Mouse (Mus musculus): Measurements from ENCODE around the gene 1700125H20Rik. TPM values are rescaled to one million over a fixed set of nuclear protein-coding genes. Genes with fewer than 3 reads are reported as not detected.

The 1700125H20Rik gene
- polyA plus RNA-seq (2015; fragmentation: Nextera tagmentation; extraction: Ambion mirVana), result not detected in 2 replicates

DNA sequence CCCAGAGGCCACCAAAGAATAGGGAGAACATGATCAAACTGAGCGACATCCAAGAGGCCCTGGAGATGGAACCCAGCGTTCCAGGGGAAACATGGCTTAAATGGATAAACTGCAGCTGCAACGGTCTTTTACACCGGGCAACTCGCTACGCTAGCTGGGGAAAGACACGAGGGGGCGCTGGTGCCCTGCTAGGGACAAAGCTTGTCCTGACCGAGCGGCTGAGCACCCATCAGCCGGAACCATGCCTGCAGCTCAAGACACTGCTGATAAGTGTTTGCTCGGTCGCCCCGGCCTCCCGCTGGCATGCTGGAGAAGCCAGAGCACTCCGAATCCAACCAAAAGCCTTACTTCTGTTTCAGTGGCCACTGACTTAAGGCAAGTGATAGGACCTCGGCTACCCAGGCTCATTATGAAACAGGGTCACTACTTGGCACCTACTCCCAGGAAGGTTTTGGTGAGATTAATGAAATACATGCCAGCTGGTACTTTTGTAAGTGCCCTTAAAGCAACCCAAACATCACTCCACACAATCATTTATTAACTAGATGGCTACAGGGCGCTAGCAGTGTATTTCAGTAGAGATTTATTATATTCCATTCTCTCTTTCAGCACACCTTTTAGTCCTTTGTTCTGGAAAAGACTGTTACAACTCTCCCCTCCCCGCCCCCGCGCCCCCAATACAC lies at the start of gene 1700125H20Rik:
TSS of gene 1700125H20Rik (plus strand) at position 347 of the 683 bp plus-strand sequence.
- Histone ChIP-seq H3K36me3 (ENCODE audit: control insufficient read depth, insufficient read depth, low read length) (no peaks in the 10 kb centered on the region), H3K4me3 (replicated peaks; ENCODE audit: low read length) (peak within 1 kb of the TSS; percentile 36), H3K27me3 (ENCODE audit: control insufficient read depth, insufficient read depth, low read length) (no peaks in the 10 kb centered on the region), H3K4me2 (ENCODE audit: low read depth, low read length) (peak within 1 kb of the TSS; percentile 62), H3K4me1 (ENCODE audit: control insufficient read depth, insufficient read depth, low read length) (no peaks in the 10 kb centered on the region; the same call in 1 of the 2 replicates), H3K27ac (ENCODE audit: low read length) (no peak within 1 kb of the TSS), H3K9ac (ENCODE audit: low read length) (peak within 1 kb of the TSS; percentile 60; the same call in 1 of the 2 replicates), H3K9me3 (replicated peaks; ENCODE audit: control insufficient read depth, low read length) (no peaks in the 10 kb centered on the region)
- WGBS, result 11% methylated on average over 21 of the region's 21 CpGs
- peak; percentile 91 for ATAC-seq (ENCODE audit: insufficient read depth, low FRiP score)

DNA sequence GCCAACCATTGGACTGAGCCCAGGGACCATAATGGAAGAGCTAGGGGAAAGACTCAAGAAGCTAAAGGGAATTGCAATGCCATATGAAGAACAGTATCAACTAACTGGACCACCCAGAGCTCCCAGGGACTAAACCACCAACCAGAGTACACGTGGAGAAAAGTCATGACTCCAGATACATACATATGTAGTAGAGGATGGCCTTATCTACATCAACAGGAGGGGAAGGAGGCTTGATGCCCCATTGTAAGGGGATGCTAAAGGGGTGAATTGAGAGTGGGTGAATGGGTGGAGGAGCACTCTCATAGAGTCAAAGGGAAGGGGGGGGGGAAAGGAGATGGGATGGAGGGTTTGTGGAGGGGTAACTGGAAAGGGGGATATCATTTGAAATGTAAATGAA lies 48.1 kb upstream of the 1700125H20Rik start:
- no peaks in the 10 kb centered on the region for H3K27me3 ChIP-seq (ENCODE audit: control insufficient read depth, insufficient read depth, low read length)
- H3K9ac ChIP-seq (ENCODE audit: low read length), result no peak overlapping the region
- no peak overlapping the region for H3K4me2 ChIP-seq (ENCODE audit: low read depth, low read length)
- 88% methylated on average over 1 of the region's 1 CpGs for WGBS
- no peaks in the 10 kb centered on the region for H3K9me3 ChIP-seq (replicated peaks; ENCODE audit: control insufficient read depth, low read length)
- H3K36me3 ChIP-seq (ENCODE audit: control insufficient read depth, insufficient read depth, low read length), result no peaks in the 10 kb centered on the region
- no peak for ATAC-seq (ENCODE audit: insufficient read depth, low FRiP score)
- H3K27ac ChIP-seq (ENCODE audit: low read length), result no peak overlapping the region
- no peaks in the 10 kb centered on the region for H3K4me1 ChIP-seq (ENCODE audit: control insufficient read depth, insufficient read depth, low read length)
- H3K4me3 ChIP-seq (replicated peaks; ENCODE audit: low read length), result no peak overlapping the region

DNA sequence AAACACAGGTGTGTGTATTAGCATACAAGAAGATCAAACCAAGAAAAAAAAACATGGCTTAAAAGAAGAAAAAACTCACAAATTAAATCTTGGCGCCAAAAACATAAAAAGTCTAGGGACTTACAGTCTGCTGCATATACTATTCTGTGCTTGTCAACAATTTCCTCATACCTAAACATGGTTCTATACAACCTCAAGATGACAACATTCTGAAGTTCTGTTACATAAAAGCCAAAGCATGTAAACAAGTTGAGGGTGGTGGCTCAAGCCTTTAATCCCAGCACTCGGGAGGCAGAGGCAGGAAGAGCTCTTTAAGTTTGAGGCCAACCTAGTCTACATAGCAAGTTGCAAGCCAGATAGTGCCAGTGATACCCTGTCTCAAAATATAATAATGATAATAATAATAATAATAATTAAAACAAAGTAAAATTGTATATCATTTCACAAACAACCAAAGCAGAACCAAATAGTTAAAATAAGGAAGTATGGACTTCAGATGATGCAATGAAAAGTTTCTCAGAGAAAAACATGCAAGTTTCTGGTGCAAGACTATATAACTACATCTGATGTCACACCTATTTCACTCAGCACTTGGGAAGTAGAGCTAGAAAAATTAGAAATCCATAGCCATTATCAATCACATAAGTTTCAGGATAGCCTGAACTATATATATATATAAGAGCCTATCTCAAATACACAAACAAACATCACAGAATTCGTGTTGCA lies 46.8 kb upstream of the 1700125H20Rik start:
- 85% methylated on average over 3 of the region's 3 CpGs for WGBS
- Histone ChIP-seq H3K27ac (ENCODE audit: low read length) (no peak overlapping the region), H3K4me1 (ENCODE audit: control insufficient read depth, insufficient read depth, low read length) (no peaks in the 10 kb centered on the region), H3K9ac (ENCODE audit: low read length) (no peak overlapping the region), H3K4me3 (replicated peaks; ENCODE audit: low read length) (no peak overlapping the region), H3K4me2 (ENCODE audit: low read depth, low read length) (no peak overlapping the region), H3K36me3 (ENCODE audit: control insufficient read depth, insufficient read depth, low read length) (no peaks in the 10 kb centered on the region), H3K9me3 (replicated peaks; ENCODE audit: control insufficient read depth, low read length) (no peaks in the 10 kb centered on the region), H3K27me3 (ENCODE audit: control insufficient read depth, insufficient read depth, low read length) (no peaks in the 10 kb centered on the region)
- ATAC-seq (ENCODE audit: insufficient read depth, low FRiP score), result no peak

GRCm38 (mm10) chr11:85126257-85127102 lies 43.7 kb upstream of the 1700125H20Rik start:
- WGBS, result 79% methylated on average over 2 of the region's 2 CpGs
- no peaks in the 10 kb centered on the region for H3K27me3 ChIP-seq (ENCODE audit: control insufficient read depth, insufficient read depth, low read length)
- H3K4me3 ChIP-seq (replicated peaks; ENCODE audit: low read length), result no peak overlapping the region
- H3K4me1 ChIP-seq (ENCODE audit: control insufficient read depth, insufficient read depth, low read length), result no peaks in the 10 kb centered on the region
- no peak for ATAC-seq (ENCODE audit: insufficient read depth, low FRiP score)
- H3K9ac ChIP-seq (ENCODE audit: low read length), result no peak overlapping the region
- no peaks in the 10 kb centered on the region for H3K9me3 ChIP-seq (replicated peaks; ENCODE audit: control insufficient read depth, low read length)
- H3K27ac ChIP-seq (ENCODE audit: low read length), result no peak overlapping the region
- H3K36me3 ChIP-seq (ENCODE audit: control insufficient read depth, insufficient read depth, low read length), result no peaks in the 10 kb centered on the region
- H3K4me2 ChIP-seq (ENCODE audit: low read depth, low read length), result no peak overlapping the region

DNA sequence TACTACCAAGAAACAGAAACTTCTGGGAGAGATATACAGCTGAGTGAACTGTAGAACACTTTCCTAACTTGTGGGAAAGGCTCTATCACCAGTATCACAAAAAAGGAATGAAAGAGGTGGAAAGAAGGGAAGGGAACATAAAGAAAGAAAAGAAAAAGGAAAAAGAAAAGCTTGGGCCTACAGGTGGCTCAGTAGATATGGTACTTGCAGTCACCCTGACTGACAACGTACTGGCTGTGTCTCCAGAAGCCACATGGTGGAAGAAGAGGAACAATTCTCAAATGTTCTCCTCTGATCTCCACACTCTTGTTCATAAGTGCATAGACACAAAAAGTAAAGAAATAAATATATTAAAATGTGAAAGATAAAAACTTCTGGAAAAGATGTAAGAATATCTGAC lies 41.3 kb upstream of the 1700125H20Rik start:
- H3K9me3 ChIP-seq (replicated peaks; ENCODE audit: control insufficient read depth, low read length), result no peaks in the 10 kb centered on the region
- no peak for ATAC-seq (ENCODE audit: insufficient read depth, low FRiP score)
- H3K27ac ChIP-seq (ENCODE audit: low read length), result no peak overlapping the region
- no peak overlapping the region for H3K9ac ChIP-seq (ENCODE audit: low read length)
- H3K27me3 ChIP-seq (ENCODE audit: control insufficient read depth, insufficient read depth, low read length), result no peaks in the 10 kb centered on the region
- H3K4me3 ChIP-seq (replicated peaks; ENCODE audit: low read length), result no peak overlapping the region
- no peak overlapping the region for H3K4me2 ChIP-seq (ENCODE audit: low read depth, low read length)
- WGBS, result 69% methylated on average over 1 of the region's 1 CpGs
- no peaks in the 10 kb centered on the region for H3K4me1 ChIP-seq (ENCODE audit: control insufficient read depth, insufficient read depth, low read length)
- H3K36me3 ChIP-seq (ENCODE audit: control insufficient read depth, insufficient read depth, low read length), result no peaks in the 10 kb centered on the region

- no peaks in the 10 kb centered on the region for H3K4me1 ChIP-seq (ENCODE audit: control insufficient read depth, insufficient read depth, low read length)
- H3K9ac ChIP-seq (ENCODE audit: low read length), result no peak overlapping the region
- 51% methylated on average over 2 of the region's 2 CpGs for WGBS
- H3K4me3 ChIP-seq (replicated peaks; ENCODE audit: low read length), result no peak overlapping the region
- no peaks in the 10 kb centered on the region for H3K9me3 ChIP-seq (replicated peaks; ENCODE audit: control insufficient read depth, low read length)
- H3K36me3 ChIP-seq (ENCODE audit: control insufficient read depth, insufficient read depth, low read length), result no peaks in the 10 kb centered on the region
- no peak for ATAC-seq (ENCODE audit: insufficient read depth, low FRiP score)
- no peak overlapping the region for H3K4me2 ChIP-seq (ENCODE audit: low read depth, low read length)
- no peaks in the 10 kb centered on the region for H3K27me3 ChIP-seq (ENCODE audit: control insufficient read depth, insufficient read depth, low read length)
- H3K27ac ChIP-seq (ENCODE audit: low read length), result no peak overlapping the region
Observed at GRCm38 (mm10) chr11:85131542-85131941, 38.7 kb upstream of the 1700125H20Rik start.

- 2% methylated on average over 17 of the region's 17 CpGs for WGBS
- H3K4me3 ChIP-seq (replicated peaks; ENCODE audit: low read length), result peak overlapping the region; percentile 88
Observed at GRCm38 (mm10) chr11:85138776-85139474, 31.3 kb upstream of the 1700125H20Rik start.

GRCm38 (mm10) chr11:85139581-85140540 lies 30.3 kb upstream of the 1700125H20Rik start, which contains the start of gene Usp32:
Usp32 (minus strand) TSS chr11:85140161.
- WGBS, result 1% methylated on average over 92 of the region's 94 CpGs
- Histone ChIP-seq H3K36me3 (ENCODE audit: control insufficient read depth, insufficient read depth, low read length) (no peaks in the 10 kb centered on the region), H3K4me1 (ENCODE audit: control insufficient read depth, insufficient read depth, low read length) (peaks cover 4% of the 10 kb centered on the region), H3K27me3 (ENCODE audit: control insufficient read depth, insufficient read depth, low read length) (no peaks in the 10 kb centered on the region), H3K4me3 (replicated peaks; ENCODE audit: low read length) (peak within 1 kb of the TSS; percentile 88), H3K27ac (ENCODE audit: low read length) (peak within 1 kb of the TSS; percentile 60), H3K9me3 (replicated peaks; ENCODE audit: control insufficient read depth, low read length) (no peaks in the 10 kb centered on the region), H3K4me2 (ENCODE audit: low read depth, low read length) (peak within 1 kb of the TSS; percentile 61), H3K9ac (ENCODE audit: low read length) (peak within 1 kb of the TSS; percentile 88)
- peak; percentile 99 for ATAC-seq (ENCODE audit: insufficient read depth, low FRiP score)

More at GRCm38 (mm10) chr11:85138776-85139474, 31.3 kb upstream of the 1700125H20Rik start:
- H3K4me1 ChIP-seq (ENCODE audit: control insufficient read depth, insufficient read depth, low read length), result peaks cover 4% of the 10 kb centered on the region
- no peaks in the 10 kb centered on the region for H3K36me3 ChIP-seq (ENCODE audit: control insufficient read depth, insufficient read depth, low read length)
- ATAC-seq (ENCODE audit: insufficient read depth, low FRiP score), result no peak
- no peaks in the 10 kb centered on the region for H3K9me3 ChIP-seq (replicated peaks; ENCODE audit: control insufficient read depth, low read length)
- H3K9ac ChIP-seq (ENCODE audit: low read length), result peak overlapping the region; percentile 88
- peak overlapping the region; percentile 60 for H3K27ac ChIP-seq (ENCODE audit: low read length)
- H3K27me3 ChIP-seq (ENCODE audit: control insufficient read depth, insufficient read depth, low read length), result no peaks in the 10 kb centered on the region
- H3K4me2 ChIP-seq (ENCODE audit: low read depth, low read length), result peak overlapping the region; percentile 58
